In the genomic region with DNA sequence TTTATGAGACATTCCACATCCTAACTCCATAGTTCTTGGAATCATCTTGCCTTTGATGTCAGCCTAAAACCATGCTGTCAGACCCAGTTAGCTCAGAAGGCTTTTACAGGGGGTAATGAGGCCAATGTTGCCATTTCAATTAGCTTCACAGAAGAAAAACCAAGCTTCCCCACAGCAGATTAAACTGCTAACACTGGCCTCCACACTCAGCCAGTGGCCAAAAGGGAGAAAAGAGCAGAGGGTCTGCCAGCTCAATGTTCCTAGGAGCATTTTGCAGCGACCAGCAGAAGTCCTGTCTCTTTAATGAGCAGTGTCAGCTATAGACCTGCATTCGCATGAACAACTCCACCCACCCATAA, we compare ENCODE assay signal across 23 mouse cellular contexts.
DNase-seq lines count a peak whose midpoint lies in the region; ATAC-seq and TF ChIP-seq lines count a peak whose summit lies in the region.
"Had no signal": no experiment of that assay in that cellular context is flagged by ENCODE, and none has a peak within 500 bp of the region (broad histone marks: within the 10 kb centered on the region; RNA-seq: fewer than 3 reads in every experiment).

No protein-coding gene starts in this region.

- no peak for TF ChIP-seq POLR2A in brain, embryonic 14.5 days (IDR thresholded peaks at IDR 0.05; ENCODE audit: borderline replicate concordance, extremely low read depth, insufficient read depth, insufficient read length, poor library complexity, severe bottlenecking)

- no peak for DNase-seq in hindbrain, embryonic 14.5 days (ENCODE audit: low spot score)
- peak; percentile 58 for DNase-seq in brain, embryonic 14.5 days (ENCODE audit: low read depth)
- peak; percentile 86 for DNase-seq in midbrain, embryonic 11.5 days (ENCODE audit: low spot score, missing footprints)
- DNase-seq in midbrain, postnatal 0 days (ENCODE audit: low spot score): peak; percentile 67
- DNase-seq in liver, embryonic 11.5 days (ENCODE audit: low spot score): no peak
- DNase-seq: adrenal gland, adult 8-10 months; B cell, adult 2 months; cerebellum, adult 9-10 months; heart, adult 11 months; kidney, postnatal 10 days; layer of hippocampus, postnatal 36 days; lung, postnatal 4 days; thymus, adult 2 months; thymus, postnatal 4 days had no signal

- peak; percentile 79 for ATAC-seq in hindbrain, embryonic 16.5 days
- ATAC-seq in hindbrain, embryonic 14.5 days (ENCODE audit: low FRiP score): no peak
- peak; percentile 79 for ATAC-seq in midbrain, embryonic 11.5 days (ENCODE audit: low FRiP score)
- ATAC-seq in midbrain, postnatal 0 days (ENCODE audit: low FRiP score): peak; percentile 72; the same call in 1 of the 2 replicates
- ATAC-seq in activated CD4-positive, CD25-positive, alpha-beta regulatory T cell, adult 4 months: no peak
- no peak for ATAC-seq in liver, embryonic 11.5 days (replicated peaks; ENCODE audit: low FRiP score)
- ATAC-seq: forebrain, embryonic 13.5 days had no signal

- no peak overlapping the region for H3K4me2 ChIP-seq in hindbrain, embryonic 16.5 days (ENCODE audit: low read length)
- H3K4me2 ChIP-seq in hindbrain, embryonic 14.5 days (replicated peaks): no peak overlapping the region
- H3K4me2 ChIP-seq in midbrain, embryonic 11.5 days: no peak overlapping the region
- no peak overlapping the region for H3K4me2 ChIP-seq in midbrain, postnatal 0 days (ENCODE audit: low read depth, low read length, poor library complexity, severe bottlenecking)
- H3K4me2 ChIP-seq in liver, embryonic 11.5 days: no peak overlapping the region
- H3K4me2 ChIP-seq: forebrain, embryonic 13.5 days; heart, embryonic 11.5 days had no signal

- no peak for TF ChIP-seq CTCF in brain, embryonic 14.5 days (IDR thresholded peaks at IDR 0.05; ENCODE audit: borderline replicate concordance, extremely low read depth, insufficient read depth, insufficient read length)
- TF ChIP-seq CTCF in midbrain, postnatal 0 days (IDR thresholded peaks at IDR 0.05): no peak

- 53% methylated on average over 2 of the region's 2 CpGs for WGBS in hindbrain, embryonic 16.5 days
- 73% methylated on average over 2 of the region's 2 CpGs for WGBS in hindbrain, embryonic 14.5 days
- WGBS in midbrain, embryonic 11.5 days: 48% methylated on average over 2 of the region's 2 CpGs
- WGBS in midbrain, postnatal 0 days: 23% methylated on average over 2 of the region's 2 CpGs
- WGBS in liver, embryonic 11.5 days: 77% methylated on average over 2 of the region's 2 CpGs

- H3K27me3 ChIP-seq in hindbrain, embryonic 16.5 days (replicated peaks; ENCODE audit: control insufficient read depth, insufficient read depth, low read length): no peaks in the 10 kb centered on the region
- H3K27me3 ChIP-seq in hindbrain, embryonic 14.5 days (ENCODE audit: control insufficient read depth, insufficient read depth, low read length): no peaks in the 10 kb centered on the region
- no peaks in the 10 kb centered on the region for H3K27me3 ChIP-seq in midbrain, embryonic 11.5 days (ENCODE audit: control insufficient read depth, insufficient read depth, low read length)
- H3K27me3 ChIP-seq in midbrain, postnatal 0 days (ENCODE audit: insufficient read depth, low read length): no peaks in the 10 kb centered on the region
- H3K27me3 ChIP-seq in liver, embryonic 11.5 days (replicated peaks; ENCODE audit: control insufficient read depth, insufficient read depth, low read length): no peaks in the 10 kb centered on the region
- H3K27me3 ChIP-seq: CH12.LX; forebrain, embryonic 13.5 days had no signal

- H3K4me1 ChIP-seq in hindbrain, embryonic 16.5 days (ENCODE audit: control insufficient read depth, insufficient read depth, low read depth, low read length): no peaks in the 10 kb centered on the region
- H3K4me1 ChIP-seq in hindbrain, embryonic 14.5 days (replicated peaks; ENCODE audit: control insufficient read depth, insufficient read depth, low read length): no peaks in the 10 kb centered on the region
- H3K4me1 ChIP-seq in midbrain, embryonic 11.5 days (ENCODE audit: control insufficient read depth, insufficient read depth, low read length): peaks cover 9% of the 10 kb centered on the region; the same call in 1 of the 2 replicates
- H3K4me1 ChIP-seq in midbrain, postnatal 0 days (ENCODE audit: insufficient read depth, low read length): no peaks in the 10 kb centered on the region
- H3K4me1 ChIP-seq in liver, embryonic 11.5 days (replicated peaks; ENCODE audit: control insufficient read depth, insufficient read depth, low read length): no peaks in the 10 kb centered on the region

- no peaks in the 10 kb centered on the region for H3K9me3 ChIP-seq in hindbrain, embryonic 16.5 days (ENCODE audit: control insufficient read depth, low read length)
- no peaks in the 10 kb centered on the region for H3K9me3 ChIP-seq in hindbrain, embryonic 14.5 days (ENCODE audit: control insufficient read depth, low read length)
- H3K9me3 ChIP-seq in midbrain, embryonic 11.5 days (ENCODE audit: control insufficient read depth, low read length): no peaks in the 10 kb centered on the region
- no peaks in the 10 kb centered on the region for H3K9me3 ChIP-seq in midbrain, postnatal 0 days (ENCODE audit: low read length)
- H3K9me3 ChIP-seq in liver, embryonic 11.5 days (ENCODE audit: control insufficient read depth, low read length): no peaks in the 10 kb centered on the region
- H3K9me3 ChIP-seq: forebrain, embryonic 13.5 days; G1E had no signal

- H3K36me3 ChIP-seq in hindbrain, embryonic 16.5 days (ENCODE audit: control insufficient read depth, insufficient read depth, low read length): no peaks in the 10 kb centered on the region
- H3K36me3 ChIP-seq in hindbrain, embryonic 14.5 days (replicated peaks; ENCODE audit: control insufficient read depth, insufficient read depth): no peaks in the 10 kb centered on the region
- no peaks in the 10 kb centered on the region for H3K36me3 ChIP-seq in midbrain, embryonic 11.5 days (ENCODE audit: control insufficient read depth, insufficient read depth, low read length)
- H3K36me3 ChIP-seq in midbrain, postnatal 0 days (ENCODE audit: insufficient read depth, low read length): no peaks in the 10 kb centered on the region
- no peaks in the 10 kb centered on the region for H3K36me3 ChIP-seq in liver, embryonic 11.5 days (ENCODE audit: control insufficient read depth, insufficient read depth, low read length)
- H3K36me3 ChIP-seq: G1E had no signal

- no peak overlapping the region for H3K9ac ChIP-seq in hindbrain, embryonic 16.5 days (ENCODE audit: low read depth, low read length)
- no peak overlapping the region for H3K9ac ChIP-seq in hindbrain, embryonic 14.5 days
- no peak overlapping the region for H3K9ac ChIP-seq in midbrain, embryonic 11.5 days (ENCODE audit: low read length)
- no peak overlapping the region for H3K9ac ChIP-seq in midbrain, postnatal 0 days (replicated peaks; ENCODE audit: low read length, poor library complexity, severe bottlenecking)
- H3K9ac ChIP-seq in liver, embryonic 11.5 days (ENCODE audit: low read depth, low read length): no peak overlapping the region
- H3K9ac ChIP-seq: forebrain, embryonic 13.5 days had no signal

- no peak overlapping the region for H3K27ac ChIP-seq in hindbrain, embryonic 16.5 days (ENCODE audit: low read depth, low read length)
- no peak overlapping the region for H3K27ac ChIP-seq in hindbrain, embryonic 14.5 days
- no peak overlapping the region for H3K27ac ChIP-seq in midbrain, embryonic 11.5 days (ENCODE audit: low read depth, low read length)
- no peak overlapping the region for H3K27ac ChIP-seq in midbrain, postnatal 0 days (ENCODE audit: low read depth, low read length)
- no peak overlapping the region for H3K27ac ChIP-seq in liver, embryonic 11.5 days (ENCODE audit: low read depth, low read length)
- H3K27ac ChIP-seq: forebrain, embryonic 13.5 days; stomach, postnatal 0 days had no signal

- H3K4me3 ChIP-seq in hindbrain, embryonic 16.5 days (ENCODE audit: low read length): no peak overlapping the region
- H3K4me3 ChIP-seq in hindbrain, embryonic 14.5 days (replicated peaks; ENCODE audit: low read length): no peak overlapping the region
- H3K4me3 ChIP-seq in midbrain, embryonic 11.5 days (ENCODE audit: low read depth, low read length): no peak overlapping the region
- no peak overlapping the region for H3K4me3 ChIP-seq in midbrain, postnatal 0 days (ENCODE audit: low read depth, low read length)
- H3K4me3 ChIP-seq in liver, embryonic 11.5 days (ENCODE audit: low read depth, low read length): no peak overlapping the region
- H3K4me3 ChIP-seq: erythroblast, embryonic 14.5 days; forebrain, embryonic 13.5 days; myocyte had no signal

Comparison
In these comparisons a context has a peak if more than half of its experiments do, and no peak if none do; other contexts are left out.
1. ATAC-seq: peak in hindbrain, embryonic 16.5 days (single experiment), midbrain, embryonic 11.5 days (single experiment) and midbrain, postnatal 0 days (single experiment); none in hindbrain, embryonic 14.5 days (single experiment), activated CD4-positive, CD25-positive, alpha-beta regulatory T cell, adult 4 months (single experiment) and liver, embryonic 11.5 days (single experiment).
2. DNase-seq: peak in brain, embryonic 14.5 days (single experiment), midbrain, embryonic 11.5 days (single experiment) and midbrain, postnatal 0 days (single experiment); none in hindbrain, embryonic 14.5 days (single experiment) and liver, embryonic 11.5 days (single experiment).